9 mouse cellular contexts compared by ENCODE assay signal in the genomic region with DNA sequence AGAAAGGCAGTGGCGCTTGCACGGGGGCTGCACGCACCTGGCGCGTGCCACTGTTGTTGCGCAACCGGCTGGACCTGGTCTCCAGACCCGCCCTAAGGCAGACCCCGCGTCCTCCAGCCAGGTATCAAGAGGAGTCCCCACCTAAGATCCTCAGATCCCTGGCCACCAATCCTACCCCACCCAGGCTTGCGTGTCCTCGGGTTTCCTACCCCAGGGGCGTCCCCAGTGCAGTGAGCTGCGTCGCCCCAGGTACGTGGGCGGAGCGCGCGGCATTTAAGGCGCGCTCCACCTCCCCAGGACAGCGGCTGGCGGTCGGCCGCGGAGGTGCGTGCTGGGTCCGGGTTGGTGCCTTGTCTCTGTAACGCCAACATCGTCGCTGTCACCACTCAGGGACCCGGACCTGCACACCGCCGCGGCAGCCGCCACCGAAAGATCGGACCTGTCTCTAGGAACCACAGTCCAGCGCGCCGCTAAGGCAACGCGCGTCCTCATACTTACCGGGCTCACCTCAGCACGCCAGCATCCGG. TPM values are rescaled to one million over a fixed set of nuclear protein-coding genes. Genes with fewer than 3 reads are reported as not detected.
A peak's percentile ranks its signal among the peaks of the same experiment; 100 is the strongest.
DNase-seq lines count a peak whose midpoint lies in the region; ATAC-seq and TF ChIP-seq lines count a peak whose summit lies in the region.
"Had no signal": no experiment of that assay in that cellular context is flagged by ENCODE, and none has a peak within 500 bp of the region (broad histone marks: within the 10 kb centered on the region; RNA-seq: fewer than 3 reads in every experiment).

Gene Atp12a, plus strand, starts transcription at position 358 of the 527 bp plus-strand sequence.

- peak within 1 kb of the TSS; percentile 94 for H3K4me2 ChIP-seq in limb, embryonic 13.5 days (replicated peaks)

- peaks cover 10% of the 10 kb centered on the region for H3K4me1 ChIP-seq in testis, adult 2 months (ENCODE audit: control insufficient read depth, insufficient read depth, low read length)
- H3K4me1 ChIP-seq in limb, embryonic 13.5 days, result peaks cover 30% of the 10 kb centered on the region
- H3K4me1 ChIP-seq in small intestine, adult 2 months (ENCODE audit: control insufficient read depth, insufficient read depth, insufficient read length, low read length), result peaks cover 5% of the 10 kb centered on the region

- H3K4me3 ChIP-seq in testis, adult 2 months (ENCODE audit: control insufficient read depth, low read depth, low read length), result peak within 1 kb of the TSS; percentile 78
- H3K4me3 ChIP-seq in limb, embryonic 13.5 days, result peak within 1 kb of the TSS; percentile 49
- peak within 1 kb of the TSS; percentile 44 for H3K4me3 ChIP-seq in small intestine, adult 2 months (ENCODE audit: low read depth, low read length)

- ATAC-seq in limb, embryonic 13.5 days (ENCODE audit: low FRiP score, low read depth), result no peak

- DNase-seq in adrenal gland, postnatal 10 days, result peak; percentile 8
- no peak for DNase-seq in adrenal gland, postnatal 25 days
- DNase-seq in testis, postnatal 10 days (ENCODE audit: low spot score), result no peak
- DNase-seq in cerebellum, adult 8-10 months, result no peak
- DNase-seq in adipocyte (ENCODE audit: low spot score), result no peak

- no peaks in the 10 kb centered on the region; the same call in 1 of the 2 replicates for H3K27me3 ChIP-seq in testis, adult 2 months (ENCODE audit: control insufficient read depth, insufficient read depth, low read length)
- H3K27me3 ChIP-seq in limb, embryonic 13.5 days, result peaks cover 69% of the 10 kb centered on the region
- H3K27me3 ChIP-seq in small intestine, adult 2 months (ENCODE audit: control insufficient read depth, insufficient read depth, low read length), result peaks cover 24% of the 10 kb centered on the region

- WGBS in limb, embryonic 13.5 days, result 1% methylated on average over 48 of the region's 48 CpGs
- WGBS in small intestine, adult 2 months, result under 1% methylated on average over 48 of the region's 48 CpGs

- peak within 1 kb of the TSS; percentile 50 for H3K9ac ChIP-seq in limb, embryonic 13.5 days

- TF ChIP-seq POLR2A in testis, adult 2 months (IDR thresholded peaks at IDR 0.05; ENCODE audit: control insufficient read depth, low read depth, low read length), result no peak
- TF ChIP-seq POLR2A in small intestine, adult 2 months (IDR thresholded peaks at IDR 0.05; ENCODE audit: low read depth, low read length), result no peak

- H3K9me3 ChIP-seq in limb, embryonic 13.5 days, result no peaks in the 10 kb centered on the region

- no peaks in the 10 kb centered on the region for H3K36me3 ChIP-seq in testis, adult 2 months (ENCODE audit: control insufficient read depth, insufficient read depth, low read length)
- H3K36me3 ChIP-seq in limb, embryonic 13.5 days, result no peaks in the 10 kb centered on the region
- H3K36me3 ChIP-seq in small intestine, adult 2 months (ENCODE audit: control insufficient read depth, insufficient read depth, low read length), result no peaks in the 10 kb centered on the region

- TF ChIP-seq CTCF in testis, adult 2 months (IDR thresholded peaks at IDR 0.05; ENCODE audit: control insufficient read depth, insufficient read depth, insufficient replicate concordance, low read depth, low read length), result no peak
- TF ChIP-seq CTCF in small intestine, adult 2 months (IDR thresholded peaks at IDR 0.05; ENCODE audit: extremely low read depth, insufficient read length, insufficient replicate concordance, low read depth, low read length), result no peak

- no peak within 1 kb of the TSS for H3K27ac ChIP-seq in testis, adult 2 months (ENCODE audit: control insufficient read depth, insufficient read depth, low read depth, low read length)
- H3K27ac ChIP-seq in limb, embryonic 13.5 days, result no peak within 1 kb of the TSS
- H3K27ac ChIP-seq in small intestine, adult 2 months (ENCODE audit: insufficient read depth, low read depth, low read length), result no peak within 1 kb of the TSS

RNA-seq across cellular contexts. Expression of gene Atp12a, which starts in this region (rescaled TPM):
- total RNA-seq in adrenal gland, postnatal 10 days (2021), result not detected
- not detected in 2 replicates for total RNA-seq in adrenal gland, postnatal 25 days (2021)
- 0.09 and 0.12 TPM in 2 replicates for polyA plus RNA-seq in testis, adult 2 months (2012; rRNA removed)
- polyA plus RNA-seq in limb, embryonic 13.5 days (2015; fragmentation: Nextera tagmentation; extraction: Ambion mirVana), result 0.26 and 0.43 TPM in 2 replicates
- 0.06 TPM in 1 of 2 replicates, not detected in the other for polyA plus RNA-seq in small intestine, adult 2 months (2012; rRNA removed)
- total RNA-seq: common myeloid progenitor, adult 5-6 weeks had no signal

Comparison
In these comparisons a context has a peak if more than half of its experiments do, and no peak if none do; other contexts are left out.
1. Peak in DNase-seq in adrenal gland, postnatal 10 days; RNA of the gene not detected or under 1 TPM.